21 mouse cellular contexts compared by ENCODE assay signal in the genomic region with DNA sequence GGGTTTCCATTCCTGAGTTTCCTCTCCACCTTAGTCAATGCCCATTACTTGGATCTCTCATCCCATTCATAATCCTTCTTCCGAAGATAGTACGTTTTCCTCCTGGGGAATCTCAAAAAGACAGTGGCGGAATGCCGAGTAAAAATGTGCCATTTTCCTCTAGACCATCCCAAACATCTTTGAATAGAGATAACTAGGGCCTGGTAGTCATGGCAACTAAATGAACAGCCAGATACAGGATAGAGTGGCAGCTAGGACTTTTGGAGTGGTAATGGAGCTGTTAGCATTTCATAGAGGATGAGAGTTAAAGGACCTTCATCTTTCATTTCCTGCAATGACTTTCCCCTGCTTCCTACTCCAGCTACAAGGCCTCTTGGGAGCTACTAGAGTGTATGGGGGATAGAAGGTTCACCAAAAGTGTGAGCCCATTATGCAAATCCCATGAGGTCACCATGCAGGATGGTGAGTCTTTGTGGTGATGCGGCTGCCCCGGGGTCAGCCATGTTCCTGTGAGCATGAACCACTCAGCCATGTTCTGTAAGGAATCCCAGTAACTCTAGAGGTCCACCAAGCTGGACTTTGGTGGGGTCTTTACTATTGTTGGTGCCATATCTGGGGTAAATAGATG.
DNase-seq lines count a peak whose midpoint lies in the region; ATAC-seq and TF ChIP-seq lines count a peak whose summit lies in the region.
"Had no signal": no experiment of that assay in that cellular context is flagged by ENCODE, and none has a peak within 500 bp of the region (broad histone marks: within the 10 kb centered on the region; RNA-seq: fewer than 3 reads in every experiment).

No protein-coding gene starts in this region.

- no peak; the same call in 1 of the 2 replicates for TF ChIP-seq EP300 in CH12.LX (IDR thresholded peaks at IDR 0.05; ENCODE audit: low read length)

- no peak overlapping the region for H3K4me2 ChIP-seq in lung, embryonic 16.5 days (ENCODE audit: low read depth, low read length)
- H3K4me2 ChIP-seq in CH12.LX (ENCODE audit: insufficient read depth, low read depth, poor library complexity, severe bottlenecking): no peak overlapping the region
- H3K4me2 ChIP-seq: forebrain, embryonic 12.5 days; heart, embryonic 11.5 days; hindbrain, embryonic 13.5 days had no signal

- no peak overlapping the region for H3K4me3 ChIP-seq in lung, embryonic 16.5 days (ENCODE audit: low read length)
- H3K4me3 ChIP-seq in CH12.LX (replicated peaks in 1 of 3; ENCODE audit: low read depth in 2 of 3, low read length in 2 of 3, poor library complexity in 1 of 3): no peak overlapping the region
- H3K4me3 ChIP-seq: forebrain, embryonic 12.5 days; gastrocnemius, adult 2 months; hindbrain, embryonic 13.5 days had no signal

- in situ Hi-C loops in CH12.LX (cut with MboI; ENCODE audit: low pct_ligation_motif_present, low pct_unique_long_range_greater_than_20kb, low sequenced_read_pairs): no loop called here

- no peak for TF ChIP-seq RAD21 in CH12.LX (IDR thresholded peaks at IDR 0.05; ENCODE audit: low read depth, low read length)

- H3K79me2 ChIP-seq in CH12.LX (replicated peaks; ENCODE audit: control insufficient read depth, extremely low read depth, insufficient read depth, poor library complexity, severe bottlenecking): no peaks in the 10 kb centered on the region

- TF ChIP-seq POLR2A in CH12.LX (IDR thresholded peaks at IDR 0.05; ENCODE audit: low read depth, low read length): no peak

- no peaks in the 10 kb centered on the region for H3K9me3 ChIP-seq in lung, embryonic 16.5 days (ENCODE audit: control insufficient read depth, low read length)
- H3K9me3 ChIP-seq in CH12.LX (replicated peaks; ENCODE audit: low read length): no peaks in the 10 kb centered on the region
- H3K9me3 ChIP-seq: forebrain, embryonic 12.5 days; hindbrain, embryonic 13.5 days had no signal

- peak; percentile 4 to 16 for DNase-seq in layer of hippocampus, postnatal 14 days (ENCODE audit: low spot score in 2 of 2)
- DNase-seq in layer of hippocampus, postnatal 25 days (ENCODE audit: extremely low spot score in 1 of 2, low spot score in 1 of 2): no peak
- no peak for DNase-seq in lung, postnatal 10 days
- peak; percentile 75 for DNase-seq in CH12.LX (ENCODE audit: extremely low read depth)
- peak; percentile 18 for DNase-seq in brain, adult 2 months (ENCODE audit: low read depth, low spot score)
- DNase-seq: adrenal gland, adult 8-10 months; adrenal gland, postnatal 25 days; cerebellum, adult 18-20 months; cerebellum, adult 9-10 months; cerebellum, postnatal 14 days; gastrocnemius, adult 2 months; gastrocnemius, postnatal 14 days; heart, adult 11 months had no signal

- H3K36me3 ChIP-seq in lung, embryonic 16.5 days (ENCODE audit: control insufficient read depth, insufficient read depth, low read length): no peaks in the 10 kb centered on the region
- H3K36me3 ChIP-seq in CH12.LX (replicated peaks in 1 of 2; ENCODE audit: control insufficient read depth in 1 of 2, insufficient read depth in 1 of 2, low read length in 1 of 2): no peaks in the 10 kb centered on the region
- H3K36me3 ChIP-seq: forebrain, embryonic 12.5 days; hindbrain, embryonic 13.5 days had no signal

- H3K9ac ChIP-seq in lung, embryonic 16.5 days (ENCODE audit: low read length): no peak overlapping the region
- H3K9ac ChIP-seq in CH12.LX (ENCODE audit: insufficient read depth, low read depth): no peak overlapping the region
- H3K9ac ChIP-seq: forebrain, embryonic 12.5 days; hindbrain, embryonic 13.5 days had no signal

- TF ChIP-seq CTCF in CH12.LX (conservative IDR thresholded peaks at IDR 0.05 in 1 of 2, IDR thresholded peaks at IDR 0.05 in 1 of 2; ENCODE audit: low read depth in 2 of 2, low read length in 2 of 2): no peak

- H3K27ac ChIP-seq in lung, embryonic 16.5 days (ENCODE audit: low read length): 0 out of 2 replicates have a peak overlapping the region, but pooled peaks have one; percentile 62
- no peak overlapping the region for H3K27ac ChIP-seq in CH12.LX (ENCODE audit: insufficient read depth, low read depth)
- H3K27ac ChIP-seq: forebrain, embryonic 12.5 days; gastrocnemius, adult 2 months; hindbrain, embryonic 13.5 days had no signal

- no peak for ATAC-seq in lung, embryonic 16.5 days (ENCODE audit: low read depth)
- ATAC-seq: activated CD4-positive, CD25-positive, alpha-beta regulatory T cell, adult 4 months; CD4-positive, CD25-positive, alpha-beta regulatory T cell, adult 4 months; forebrain, embryonic 16.5 days; hindbrain, embryonic 16.5 days had no signal

- peaks cover 12% of the 10 kb centered on the region for H3K4me1 ChIP-seq in lung, embryonic 16.5 days (replicated peaks; ENCODE audit: control insufficient read depth, insufficient read depth, low read length)
- peaks cover 3 to 18% of the 10 kb centered on the region in 2 experiments; a peak in 2 of 4 replicates for H3K4me1 ChIP-seq in CH12.LX (ENCODE audit: control insufficient read depth in 1 of 2, insufficient read depth in 2 of 2)
- H3K4me1 ChIP-seq: hindbrain, embryonic 13.5 days had no signal

- H3K27me3 ChIP-seq in lung, embryonic 16.5 days (ENCODE audit: control insufficient read depth, insufficient read depth, low read depth, low read length): no peaks in the 10 kb centered on the region
- no peaks in the 10 kb centered on the region for H3K27me3 ChIP-seq in CH12.LX (replicated peaks)
- H3K27me3 ChIP-seq: hindbrain, embryonic 13.5 days had no signal

- WGBS in lung, embryonic 16.5 days: 83% methylated on average over 6 of the region's 6 CpGs

- dilution Hi-C loops in CH12.LX (cut with MboI; ENCODE audit: extremely low pct_ligation_motif_present, extremely low pct_unique_long_range_greater_than_20kb, low sequenced_read_pairs): no loop called here

TF ChIP-seq in CH12.LX, 34 proteins besides CTCF, POLR2A, EP300 and RAD21:
- peak; percentile 52 for TF ChIP-seq BHLHE40 (IDR thresholded peaks at IDR 0.05; ENCODE audit: low read depth, low read length)
- no peak for TF ChIP-seq NELFE (IDR thresholded peaks at IDR 0.05; ENCODE audit: low read depth, low read length)

Comparison
In these comparisons a context has a peak if more than half of its experiments do, and no peak if none do; other contexts are left out.
1. DNase-seq: peak in layer of hippocampus, postnatal 14 days (2 of 2), CH12.LX (single experiment) and brain, adult 2 months (single experiment); none in layer of hippocampus, postnatal 25 days (0 of 2) and lung, postnatal 10 days (single experiment).